ENCODE assay signal across 22 mouse cellular contexts in genomic region chr9:116899403-116899802, GRCm38 (mm10).
DNase-seq lines count a peak whose midpoint lies in the region; ATAC-seq and TF ChIP-seq lines count a peak whose summit lies in the region.
"Had no signal": no experiment of that assay in that cellular context is flagged by ENCODE, and none has a peak within 500 bp of the region (broad histone marks: within the 10 kb centered on the region; RNA-seq: fewer than 3 reads in every experiment).

No protein-coding gene starts in this region.

- H3K4me3 ChIP-seq in embryonic fibroblast, embryonic 13.5 days (ENCODE audit: insufficient read depth, low read length) = no peak overlapping the region
- H3K4me3 ChIP-seq in intestine, embryonic 15.5 days (replicated peaks) = no peak overlapping the region
- H3K4me3 ChIP-seq in intestine, embryonic 16.5 days (ENCODE audit: low read length) = no peak overlapping the region
- H3K4me3 ChIP-seq in intestine, postnatal 0 days (ENCODE audit: low read depth, low read length) = no peak overlapping the region
- no peak overlapping the region for H3K4me3 ChIP-seq in hindbrain, embryonic 12.5 days

- 58% methylated on average over 15 of the region's 15 CpGs for WGBS in intestine, embryonic 15.5 days
- WGBS in intestine, embryonic 16.5 days = 57% methylated on average over 15 of the region's 15 CpGs
- WGBS in intestine, postnatal 0 days = 35% methylated on average over 15 of the region's 15 CpGs
- WGBS in hindbrain, embryonic 12.5 days = 77% methylated on average over 15 of the region's 15 CpGs

- H3K36me3 ChIP-seq in intestine, embryonic 15.5 days = no peaks in the 10 kb centered on the region
- H3K36me3 ChIP-seq in intestine, embryonic 16.5 days (ENCODE audit: control insufficient read depth, insufficient read depth, low read length) = no peaks in the 10 kb centered on the region
- no peaks in the 10 kb centered on the region for H3K36me3 ChIP-seq in intestine, postnatal 0 days (ENCODE audit: control insufficient read depth, insufficient read depth)
- H3K36me3 ChIP-seq in hindbrain, embryonic 12.5 days = no peaks in the 10 kb centered on the region
- H3K36me3 ChIP-seq: G1E had no signal

- H3K27me3 ChIP-seq in intestine, embryonic 15.5 days (replicated peaks) = no peaks in the 10 kb centered on the region
- H3K27me3 ChIP-seq in intestine, embryonic 16.5 days (replicated peaks; ENCODE audit: control insufficient read depth, insufficient read depth, low read length) = no peaks in the 10 kb centered on the region
- H3K27me3 ChIP-seq in intestine, postnatal 0 days (replicated peaks; ENCODE audit: control insufficient read depth, insufficient read depth, low read length) = no peaks in the 10 kb centered on the region
- H3K27me3 ChIP-seq in hindbrain, embryonic 12.5 days = no peaks in the 10 kb centered on the region
- H3K27me3 ChIP-seq: CH12.LX, Patski had no signal

- no peak for TF ChIP-seq CTCF in embryonic fibroblast, embryonic 13.5 days (IDR thresholded peaks at IDR 0.05; ENCODE audit: borderline replicate concordance, insufficient read depth, low read length)
- TF ChIP-seq CTCF in intestine, postnatal 0 days (IDR thresholded peaks at IDR 0.05; ENCODE audit: low read depth) = no peak

- peaks cover 28% of the 10 kb centered on the region for H3K4me1 ChIP-seq in embryonic fibroblast, embryonic 13.5 days (ENCODE audit: control insufficient read depth, insufficient read depth, low read length)
- no peaks in the 10 kb centered on the region for H3K4me1 ChIP-seq in intestine, embryonic 15.5 days (replicated peaks)
- no peaks in the 10 kb centered on the region for H3K4me1 ChIP-seq in intestine, embryonic 16.5 days (ENCODE audit: control insufficient read depth, insufficient read depth, low read length)
- no peaks in the 10 kb centered on the region for H3K4me1 ChIP-seq in intestine, postnatal 0 days (replicated peaks; ENCODE audit: control insufficient read depth, insufficient read depth, low read length)
- 0 out of 2 replicates have a peak, but pooled peaks cover 6% of the 10 kb centered on the region for H3K4me1 ChIP-seq in hindbrain, embryonic 12.5 days

- H3K9ac ChIP-seq in intestine, embryonic 15.5 days = no peak overlapping the region
- H3K9ac ChIP-seq in intestine, embryonic 16.5 days (ENCODE audit: low read depth, low read length) = no peak overlapping the region
- H3K9ac ChIP-seq in intestine, postnatal 0 days (ENCODE audit: low read depth, low read length) = no peak overlapping the region
- H3K9ac ChIP-seq in hindbrain, embryonic 12.5 days = no peak overlapping the region

- DNase-seq in frontal cortex, postnatal 25 days (ENCODE audit: low spot score in 2 of 2) = no peak
- no peak for DNase-seq in left cerebral cortex, adult 18-20 months (ENCODE audit: low spot score in 2 of 2)
- no peak for DNase-seq in ovary, postnatal 36 days (ENCODE audit: low spot score)
- DNase-seq: adrenal gland, adult 2 months; adrenal gland, adult 8-10 months; adrenal gland, postnatal 10 days; adrenal gland, postnatal 14 days; adrenal gland, postnatal 25 days; adrenal gland, postnatal 36 days; B cell, adult 2 months; cerebellum, adult 11 months; cerebellum, adult 11-12 months had no signal

- no peaks in the 10 kb centered on the region for H3K9me3 ChIP-seq in intestine, embryonic 15.5 days
- H3K9me3 ChIP-seq in intestine, embryonic 16.5 days (ENCODE audit: control insufficient read depth, low read length) = no peaks in the 10 kb centered on the region
- no peaks in the 10 kb centered on the region for H3K9me3 ChIP-seq in intestine, postnatal 0 days (ENCODE audit: control insufficient read depth)
- H3K9me3 ChIP-seq in hindbrain, embryonic 12.5 days (replicated peaks) = no peaks in the 10 kb centered on the region

- H3K27ac ChIP-seq in embryonic fibroblast, embryonic 13.5 days (ENCODE audit: insufficient read depth, low read length) = peak overlapping the region; percentile 9; the same call in 1 of the 2 replicates
- H3K27ac ChIP-seq in intestine, embryonic 15.5 days = no peak overlapping the region
- H3K27ac ChIP-seq in intestine, embryonic 16.5 days (ENCODE audit: low read length) = no peak overlapping the region
- H3K27ac ChIP-seq in intestine, postnatal 0 days (ENCODE audit: low read depth, low read length) = no peak overlapping the region
- no peak overlapping the region for H3K27ac ChIP-seq in hindbrain, embryonic 12.5 days

- H3K4me2 ChIP-seq in intestine, embryonic 15.5 days (replicated peaks) = no peak overlapping the region
- H3K4me2 ChIP-seq in intestine, embryonic 16.5 days (ENCODE audit: low read depth, low read length) = peak overlapping the region; percentile 26; the same call in 1 of the 2 replicates
- H3K4me2 ChIP-seq in intestine, postnatal 0 days (replicated peaks; ENCODE audit: low read depth) = peak overlapping the region; percentile 25; the same call in 1 of the 2 replicates
- H3K4me2 ChIP-seq in hindbrain, embryonic 12.5 days (replicated peaks) = no peak overlapping the region

- peak; percentile 78 for ATAC-seq in intestine, embryonic 15.5 days
- ATAC-seq in intestine, embryonic 16.5 days = peak; percentile 84
- ATAC-seq in intestine, postnatal 0 days = peak; percentile 73; the same call in 1 of the 2 replicates
- ATAC-seq in hindbrain, embryonic 12.5 days (ENCODE audit: low FRiP score) = no peak
- ATAC-seq: activated CD4-positive, CD25-positive, alpha-beta regulatory T cell, adult 4 months; CD4-positive, CD25-positive, alpha-beta regulatory T cell, adult 4 months; Patski had no signal

- no peak for TF ChIP-seq POLR2A in embryonic fibroblast, embryonic 13.5 days (IDR thresholded peaks at IDR 0.05; ENCODE audit: low read depth, low read length)

Comparison
In these comparisons a context has a peak if more than half of its experiments do, and no peak if none do; other contexts are left out.
1. H3K4me2 ChIP-seq: peak in intestine, embryonic 16.5 days (single experiment) and intestine, postnatal 0 days (single experiment); none in intestine, embryonic 15.5 days (single experiment) and hindbrain, embryonic 12.5 days (single experiment).